Mouse (Mus musculus): ENCODE results near the gene Hps3. TPM values are rescaled to one million over a fixed set of nuclear protein-coding genes. Genes with fewer than 3 reads are reported as not detected.
"Not testable (repeated sequence)": the region's sequence is repeated elsewhere in the genome, so short reads cannot be mapped to it uniquely, and the experiment has no call there.

Gene Hps3
- polyA plus RNA-seq, 1 experiment from 2014 or later, result 13.6 TPM

DNA sequence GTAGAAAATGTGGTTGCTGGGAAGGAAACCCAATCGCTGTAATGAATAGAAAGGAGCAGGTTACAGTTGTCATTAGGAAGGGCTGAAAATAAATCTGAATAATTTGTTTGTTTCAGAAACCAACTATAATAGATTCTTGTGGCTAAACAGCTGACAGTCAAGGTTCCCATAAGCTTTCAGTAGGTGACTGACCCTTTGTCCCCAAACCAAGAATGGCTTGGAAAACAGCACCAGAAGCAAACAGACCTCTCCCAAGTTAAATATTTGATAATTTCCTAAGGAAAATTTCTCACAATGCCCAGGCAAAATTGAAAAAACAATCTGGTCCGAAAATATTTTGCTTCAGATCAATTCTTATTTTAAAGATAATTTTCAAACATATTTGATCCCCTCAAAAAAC is 73.8 kb downstream of the Hps3 start:
- H3K9me3 ChIP-seq (ENCODE audit: control insufficient read depth, low read length), result no peaks in the 10 kb centered on the region
- ATAC-seq (ENCODE audit: low read depth), result no peak
- H3K27me3 ChIP-seq (ENCODE audit: control insufficient read depth, insufficient read depth, low read length), result no peaks in the 10 kb centered on the region
- no peak overlapping the region for H3K9ac ChIP-seq (replicated peaks; ENCODE audit: low read depth, low read length)
- H3K4me2 ChIP-seq (ENCODE audit: low read depth, low read length), result no peak overlapping the region
- H3K27ac ChIP-seq (ENCODE audit: low read depth, low read length), result no peak overlapping the region
- H3K36me3 ChIP-seq (ENCODE audit: control insufficient read depth, insufficient read depth, low read length), result no peaks in the 10 kb centered on the region
- WGBS, result 86% methylated on average over 2 of the region's 2 CpGs
- no peak overlapping the region for H3K4me3 ChIP-seq (ENCODE audit: low read depth, low read length)
- no peaks in the 10 kb centered on the region for H3K4me1 ChIP-seq (ENCODE audit: control insufficient read depth, insufficient read depth, low read length)

DNA sequence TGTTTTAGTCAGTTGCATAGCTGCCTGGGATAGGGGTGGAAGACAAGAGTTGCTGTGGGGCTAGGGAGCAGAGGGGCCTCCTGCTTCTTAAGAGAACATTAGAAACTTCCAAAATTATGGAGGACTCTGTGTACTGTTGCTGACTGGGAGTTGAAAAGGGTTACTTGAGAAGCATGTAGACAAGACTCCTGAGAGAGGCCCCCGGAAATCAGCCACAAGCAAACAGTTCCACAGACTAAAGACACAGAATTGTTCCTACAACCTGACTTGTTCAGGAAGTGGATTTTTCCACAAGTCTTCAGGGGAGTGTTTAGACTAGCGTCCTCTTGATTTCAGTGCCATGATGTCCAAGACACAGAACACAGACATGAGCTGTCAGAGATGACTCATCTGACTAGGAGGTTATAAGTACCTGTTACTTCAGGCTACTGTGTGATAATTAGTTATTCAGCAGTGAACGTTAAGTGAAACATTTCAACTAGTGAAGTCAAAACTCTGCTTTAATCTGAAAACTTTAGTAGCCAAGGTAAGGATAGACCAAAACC is 74.5 kb downstream of the Hps3 start:
- Histone ChIP-seq H3K4me2 (ENCODE audit: low read depth, low read length) (no peak overlapping the region), H3K4me1 (ENCODE audit: control insufficient read depth, insufficient read depth, low read length) (no peaks in the 10 kb centered on the region), H3K9ac (replicated peaks; ENCODE audit: low read depth, low read length) (no peak overlapping the region), H3K4me3 (ENCODE audit: low read depth, low read length) (no peak overlapping the region), H3K27ac (ENCODE audit: low read depth, low read length) (no peak overlapping the region), H3K27me3 (ENCODE audit: control insufficient read depth, insufficient read depth, low read length) (no peaks in the 10 kb centered on the region), H3K36me3 (ENCODE audit: control insufficient read depth, insufficient read depth, low read length) (no peaks in the 10 kb centered on the region), H3K9me3 (ENCODE audit: control insufficient read depth, low read length) (no peaks in the 10 kb centered on the region)
- 86% methylated on average over 3 of the region's 3 CpGs for WGBS
- ATAC-seq (ENCODE audit: low read depth), result no peak

DNA sequence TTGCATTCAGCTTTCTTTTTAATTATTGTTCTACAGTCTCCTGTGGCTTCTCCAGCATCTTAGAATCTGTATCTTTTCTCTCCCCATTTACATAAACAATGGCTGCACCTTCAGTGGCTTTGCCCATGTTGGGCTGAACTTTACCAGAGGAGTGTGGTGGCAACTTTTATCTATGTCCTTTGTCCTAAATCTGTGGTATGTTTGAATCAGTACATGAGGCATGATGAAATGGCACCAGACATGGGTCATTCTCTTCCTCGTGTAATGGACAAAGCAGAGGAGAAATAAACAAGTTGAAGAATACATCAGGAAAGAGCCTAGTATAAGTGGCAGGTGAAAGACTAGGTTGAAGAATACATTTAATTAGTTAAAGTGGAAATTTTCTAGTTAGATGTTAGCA is 76.1 kb downstream of the Hps3 start:
- H3K27me3 ChIP-seq (ENCODE audit: control insufficient read depth, insufficient read depth, low read length), result no peaks in the 10 kb centered on the region

DNA sequence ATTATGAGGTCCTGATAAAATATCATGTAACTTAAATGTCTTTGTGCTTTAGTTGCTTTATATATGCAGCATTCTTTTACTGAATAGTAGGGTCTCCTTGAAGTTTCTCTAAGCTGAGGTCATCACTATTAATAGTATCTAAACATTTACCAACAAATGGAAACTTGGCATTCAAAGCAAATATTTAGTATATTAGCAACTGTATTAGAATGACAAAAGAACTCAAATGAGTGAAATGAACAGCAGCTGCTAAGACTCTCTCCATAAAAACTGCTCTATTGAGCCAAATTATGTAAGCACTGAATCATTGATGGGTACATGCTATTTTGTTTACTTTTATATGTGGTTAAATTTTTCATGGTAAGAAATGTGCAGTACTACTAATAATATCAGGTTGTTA is 77.1 kb downstream of the Hps3 start:
- no peak overlapping the region for H3K4me2 ChIP-seq (ENCODE audit: low read depth, low read length)
- no peak overlapping the region for H3K27ac ChIP-seq (ENCODE audit: low read depth, low read length)
- no peaks in the 10 kb centered on the region for H3K9me3 ChIP-seq (ENCODE audit: control insufficient read depth, low read length)
- no peaks in the 10 kb centered on the region for H3K27me3 ChIP-seq (ENCODE audit: control insufficient read depth, insufficient read depth, low read length)
- H3K4me1 ChIP-seq (ENCODE audit: control insufficient read depth, insufficient read depth, low read length), result no peaks in the 10 kb centered on the region
- no peak overlapping the region for H3K9ac ChIP-seq (replicated peaks; ENCODE audit: low read depth, low read length)
- no peak overlapping the region for H3K4me3 ChIP-seq (ENCODE audit: low read depth, low read length)
- ATAC-seq (ENCODE audit: low read depth), result no peak
- H3K36me3 ChIP-seq (ENCODE audit: control insufficient read depth, insufficient read depth, low read length), result no peaks in the 10 kb centered on the region

More for the DNA sequence above, 76.1 kb downstream of the Hps3 start:
- Histone ChIP-seq H3K9me3 (ENCODE audit: control insufficient read depth, low read length) (no peaks in the 10 kb centered on the region), H3K9ac (replicated peaks; ENCODE audit: low read depth, low read length) (no peak overlapping the region), H3K4me3 (ENCODE audit: low read depth, low read length) (no peak overlapping the region), H3K4me2 (ENCODE audit: low read depth, low read length) (no peak overlapping the region), H3K27ac (ENCODE audit: low read depth, low read length) (no peak overlapping the region), H3K36me3 (ENCODE audit: control insufficient read depth, insufficient read depth, low read length) (no peaks in the 10 kb centered on the region), H3K4me1 (ENCODE audit: control insufficient read depth, insufficient read depth, low read length) (no peaks in the 10 kb centered on the region)
- 76% methylated on average over 1 of the region's 1 CpGs for WGBS
- ATAC-seq (ENCODE audit: low read depth), result no peak

DNA sequence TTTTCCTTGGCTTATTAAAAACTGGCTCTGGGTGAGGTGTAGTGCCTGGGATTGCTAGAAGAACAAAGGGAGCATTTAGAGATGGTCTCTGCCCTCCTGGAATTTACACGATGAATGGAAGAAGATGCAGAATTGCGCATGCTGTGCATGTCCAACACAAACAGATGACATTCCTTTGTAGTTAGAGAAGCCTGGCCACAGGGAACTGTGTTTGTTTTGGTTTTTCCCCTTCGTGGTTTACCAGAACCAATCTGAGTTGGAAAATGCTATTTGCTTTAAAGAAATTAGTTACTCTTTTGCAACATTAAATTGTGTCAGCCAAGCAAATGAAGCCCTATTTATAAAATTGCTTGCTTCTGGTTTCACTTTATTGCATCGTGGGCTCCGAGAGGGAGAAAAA is 78.2 kb downstream of the Hps3 start, which contains the start of gene Cp:
Gene Cp (plus strand): TSS at position 170 of the 400 bp plus-strand sequence.
- 22% methylated on average over 5 of the region's 5 CpGs for WGBS
- Histone ChIP-seq H3K9me3 (ENCODE audit: control insufficient read depth, low read length) (no peaks in the 10 kb centered on the region), H3K4me1 (ENCODE audit: control insufficient read depth, insufficient read depth, low read length) (no peaks in the 10 kb centered on the region), H3K9ac (replicated peaks; ENCODE audit: low read depth, low read length) (no peak within 1 kb of the TSS), H3K4me2 (ENCODE audit: low read depth, low read length) (0 out of 2 replicates have a peak within 1 kb of the TSS, but pooled peaks have one; percentile 19), H3K27ac (ENCODE audit: low read depth, low read length) (no peak within 1 kb of the TSS), H3K36me3 (ENCODE audit: control insufficient read depth, insufficient read depth, low read length) (no peaks in the 10 kb centered on the region), H3K27me3 (ENCODE audit: control insufficient read depth, insufficient read depth, low read length) (no peaks in the 10 kb centered on the region), H3K4me3 (ENCODE audit: low read depth, low read length) (no peak within 1 kb of the TSS)
- no peak for ATAC-seq (ENCODE audit: low read depth)

DNA sequence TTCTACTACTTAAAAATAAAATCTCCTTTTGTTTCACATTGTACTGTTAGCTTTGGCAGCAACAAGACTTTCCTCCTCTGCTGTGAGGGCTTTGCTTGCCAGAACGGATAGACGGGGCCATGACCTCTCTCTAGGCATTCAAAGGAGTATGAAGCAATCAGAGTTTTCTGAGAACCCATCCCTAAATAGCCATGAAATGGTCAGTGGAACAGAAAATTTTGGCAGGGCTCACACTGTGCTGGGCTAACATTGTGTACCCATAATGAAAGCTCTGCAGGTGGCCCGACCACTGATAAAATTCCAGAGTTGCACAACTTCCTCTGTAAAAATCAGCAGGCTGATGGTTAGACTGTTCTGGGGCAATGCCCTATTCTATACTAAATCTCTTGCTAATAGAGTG is 81.2 kb downstream of the Hps3 start:
- Histone ChIP-seq H3K9ac (replicated peaks; ENCODE audit: low read depth, low read length) (no peak overlapping the region), H3K4me2 (ENCODE audit: low read depth, low read length) (no peak overlapping the region), H3K36me3 (ENCODE audit: control insufficient read depth, insufficient read depth, low read length) (no peaks in the 10 kb centered on the region), H3K9me3 (ENCODE audit: control insufficient read depth, low read length) (no peaks in the 10 kb centered on the region), H3K27ac (ENCODE audit: low read depth, low read length) (no peak overlapping the region), H3K4me1 (ENCODE audit: control insufficient read depth, insufficient read depth, low read length) (no peaks in the 10 kb centered on the region), H3K4me3 (ENCODE audit: low read depth, low read length) (no peak overlapping the region), H3K27me3 (ENCODE audit: control insufficient read depth, insufficient read depth, low read length) (no peaks in the 10 kb centered on the region)
- 7% methylated on average over 3 of the region's 3 CpGs for WGBS
- peak; percentile 69; the same call in 1 of the 2 replicates for ATAC-seq (ENCODE audit: low read depth)

DNA sequence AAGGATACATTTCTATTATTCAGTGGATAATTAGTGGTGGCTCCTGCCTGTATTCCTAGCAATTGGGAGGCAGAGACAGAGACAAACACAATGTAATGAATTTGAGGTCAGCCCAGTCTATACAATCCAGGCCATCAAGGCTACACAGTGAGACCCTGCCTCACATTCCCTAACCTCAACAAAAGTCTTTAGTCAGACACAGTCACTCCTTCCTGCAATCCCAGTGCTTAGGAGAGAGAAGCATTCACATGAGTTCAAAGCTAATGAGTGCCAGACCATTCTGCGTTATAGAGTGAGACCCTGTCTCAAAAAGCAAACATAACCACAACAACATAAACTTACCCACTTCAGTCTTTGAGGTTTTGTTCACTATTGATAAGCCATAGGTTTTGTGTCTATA is 81.7 kb downstream of the Hps3 start:
- Histone ChIP-seq H3K4me3 (ENCODE audit: low read depth, low read length) (no peak overlapping the region), H3K9me3 (ENCODE audit: control insufficient read depth, low read length) (no peaks in the 10 kb centered on the region), H3K4me1 (ENCODE audit: control insufficient read depth, insufficient read depth, low read length) (no peaks in the 10 kb centered on the region), H3K4me2 (ENCODE audit: low read depth, low read length) (no peak overlapping the region), H3K36me3 (ENCODE audit: control insufficient read depth, insufficient read depth, low read length) (no peaks in the 10 kb centered on the region), H3K27me3 (ENCODE audit: control insufficient read depth, insufficient read depth, low read length) (no peaks in the 10 kb centered on the region), H3K9ac (replicated peaks; ENCODE audit: low read depth, low read length) (no peak overlapping the region), H3K27ac (ENCODE audit: low read depth, low read length) (no peak overlapping the region)
- 17% methylated on average over 1 of the region's 1 CpGs for WGBS
- no peak for ATAC-seq (ENCODE audit: low read depth)

DNA sequence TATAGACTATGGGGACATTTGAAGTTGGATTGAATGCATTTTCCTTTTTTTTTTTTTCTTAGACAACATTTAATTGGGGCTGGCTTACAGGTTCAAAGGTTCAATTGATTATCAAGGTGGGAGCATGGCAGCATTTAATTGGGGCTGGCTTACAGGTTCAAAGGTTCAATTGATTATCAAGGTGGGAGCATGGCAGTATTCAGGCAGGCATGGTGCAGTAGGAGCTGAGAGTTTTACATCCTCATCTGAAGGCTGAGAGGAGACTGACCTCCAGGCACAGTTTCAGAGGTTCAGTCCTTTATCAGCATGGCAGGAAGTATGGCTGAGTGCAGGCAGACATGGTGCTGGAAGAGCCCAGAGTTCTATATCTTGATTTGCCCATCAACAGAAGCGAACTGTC is 85.7 kb downstream of the Hps3 start:
- H3K9ac ChIP-seq (replicated peaks; ENCODE audit: low read depth, low read length); ATAC-seq (ENCODE audit: low read depth); H3K27ac ChIP-seq (ENCODE audit: low read depth, low read length); H3K4me3 ChIP-seq (ENCODE audit: low read depth, low read length); H3K4me1 ChIP-seq (ENCODE audit: control insufficient read depth, insufficient read depth, low read length); H3K4me2 ChIP-seq (ENCODE audit: low read depth, low read length); H3K36me3 ChIP-seq (ENCODE audit: control insufficient read depth, insufficient read depth, low read length); H3K9me3 ChIP-seq (ENCODE audit: control insufficient read depth, low read length); H3K27me3 ChIP-seq (ENCODE audit: control insufficient read depth, insufficient read depth, low read length): not testable (repeated sequence)
- 96% methylated on average over 1 of the region's 1 CpGs for WGBS

DNA sequence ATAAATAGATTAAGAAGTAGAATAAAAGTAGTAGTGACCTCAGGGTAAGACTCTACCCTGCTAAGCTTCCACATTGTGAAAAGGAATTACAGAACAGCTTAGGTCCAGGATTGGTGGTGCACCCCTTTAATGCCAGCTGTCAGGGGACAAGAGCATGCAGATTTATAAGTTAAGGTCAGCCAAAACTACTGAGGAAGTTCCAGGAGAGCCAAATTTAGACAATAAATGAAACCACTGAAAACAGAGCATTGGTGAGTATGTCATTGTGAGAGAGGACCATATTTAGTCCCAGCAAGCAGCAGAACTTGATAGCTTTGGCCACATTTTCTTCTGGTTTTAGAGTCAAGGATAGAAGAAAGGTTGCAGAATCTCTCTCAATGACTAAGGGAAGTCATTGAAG is 86.6 kb downstream of the Hps3 start:
- no peak for ATAC-seq (ENCODE audit: low read depth)
- H3K36me3 ChIP-seq (ENCODE audit: control insufficient read depth, insufficient read depth, low read length), result no peaks in the 10 kb centered on the region
- H3K27me3 ChIP-seq (ENCODE audit: control insufficient read depth, insufficient read depth, low read length), result no peaks in the 10 kb centered on the region
- H3K4me3 ChIP-seq (ENCODE audit: low read depth, low read length), result no peak overlapping the region
- no peaks in the 10 kb centered on the region for H3K4me1 ChIP-seq (ENCODE audit: control insufficient read depth, insufficient read depth, low read length)
- H3K9me3 ChIP-seq (ENCODE audit: control insufficient read depth, low read length), result no peaks in the 10 kb centered on the region
- H3K27ac ChIP-seq (ENCODE audit: low read depth, low read length), result no peak overlapping the region
- H3K4me2 ChIP-seq (ENCODE audit: low read depth, low read length), result no peak overlapping the region
- H3K9ac ChIP-seq (replicated peaks; ENCODE audit: low read depth, low read length), result no peak overlapping the region

Data from neural tube, embryonic 14.5 days (tissue).